Mouse (Mus musculus): ENCODE results near the gene Prickle3. TPM values are rescaled to one million over a fixed set of nuclear protein-coding genes. Genes with fewer than 3 reads are reported as not detected.

The Prickle3 gene
- polyA plus RNA-seq, 1 experiment from 2014 or later = 11.1 TPM

DNA sequence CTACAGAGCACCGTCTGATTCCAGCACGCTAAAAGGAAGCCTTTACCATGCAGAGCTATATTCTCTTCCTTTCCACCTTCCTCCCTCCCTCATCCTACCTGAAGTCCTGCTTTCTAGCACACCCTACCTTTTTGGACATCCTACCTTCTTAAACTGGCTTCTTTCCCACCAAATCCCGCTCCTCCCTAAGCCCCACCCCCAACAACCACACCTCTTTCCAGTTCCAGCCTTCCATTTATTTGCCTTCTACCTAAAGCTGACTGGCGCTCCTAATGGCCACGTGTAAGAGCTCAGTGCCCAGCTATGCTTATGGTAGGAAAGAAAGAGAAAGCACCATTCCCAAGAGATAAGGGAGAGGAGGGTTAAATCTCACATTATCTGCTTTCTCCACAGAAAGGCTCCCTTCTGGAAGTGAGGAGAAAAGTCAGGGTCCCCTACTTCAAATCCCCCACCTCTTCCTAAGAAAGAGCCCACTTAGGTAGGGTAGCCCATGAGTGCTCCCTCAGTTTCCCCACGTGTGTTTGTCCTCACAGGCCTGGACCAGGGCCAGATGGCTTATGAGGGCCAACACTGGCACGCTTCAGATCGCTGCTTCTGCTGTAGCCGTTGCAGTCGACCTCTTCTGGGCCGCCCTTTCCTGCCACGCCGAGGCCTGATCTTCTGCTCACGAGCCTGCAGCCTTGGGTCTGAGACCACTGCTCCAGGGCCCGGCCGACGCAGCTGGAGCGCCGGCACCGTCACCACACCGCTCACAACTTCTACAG lies 8.9 kb downstream of the Prickle3 start:
- ATAC-seq (ENCODE audit: insufficient read depth, low FRiP score) = no peak
- H3K9ac ChIP-seq (ENCODE audit: low read length) = no peak overlapping the region
- no peaks in the 10 kb centered on the region for H3K27me3 ChIP-seq (ENCODE audit: control insufficient read depth, insufficient read depth, low read length)
- no peak overlapping the region for H3K4me2 ChIP-seq (ENCODE audit: low read depth, low read length)
- peaks cover 3% of the 10 kb centered on the region; the same call in 1 of the 2 replicates for H3K36me3 ChIP-seq (ENCODE audit: control insufficient read depth, insufficient read depth, low read length)
- 70% methylated on average over 21 of the region's 21 CpGs for WGBS
- H3K9me3 ChIP-seq (replicated peaks; ENCODE audit: control insufficient read depth, low read length) = no peaks in the 10 kb centered on the region
- no peaks in the 10 kb centered on the region for H3K4me1 ChIP-seq (ENCODE audit: control insufficient read depth, insufficient read depth, low read length)
- no peak overlapping the region for H3K27ac ChIP-seq (ENCODE audit: low read length)
- H3K4me3 ChIP-seq (replicated peaks; ENCODE audit: low read length) = no peak overlapping the region

DNA sequence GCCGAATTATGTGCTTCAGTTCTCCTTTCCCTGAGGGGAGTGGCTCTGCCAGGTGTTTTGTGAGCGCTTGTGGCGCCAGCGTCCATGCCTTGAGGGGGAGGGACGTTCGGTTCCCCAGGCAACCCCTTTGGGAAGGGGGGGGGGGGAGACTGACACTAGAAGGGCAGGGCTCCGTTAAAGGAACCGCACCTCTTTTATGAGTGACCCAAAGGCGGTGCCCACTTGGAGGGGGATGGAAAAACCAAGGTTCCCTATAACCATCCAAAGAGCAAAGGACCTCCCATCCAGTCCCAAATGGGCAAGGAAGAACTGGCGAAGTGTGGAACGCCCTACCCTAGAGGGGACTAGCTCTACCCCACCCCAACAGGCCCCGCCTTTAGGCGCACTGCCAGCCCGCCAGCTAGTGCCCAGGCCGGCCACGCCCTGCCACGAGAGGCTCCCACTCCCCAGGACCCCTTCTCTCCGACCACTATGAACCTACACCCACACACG lies 13.4 kb downstream of the Prickle3 start:
- Histone ChIP-seq H3K9ac (ENCODE audit: low read length) (peak overlapping the region; percentile 79), H3K4me3 (replicated peaks; ENCODE audit: low read length) (peak overlapping the region; percentile 61), H3K9me3 (replicated peaks; ENCODE audit: control insufficient read depth, low read length) (no peaks in the 10 kb centered on the region), H3K4me1 (ENCODE audit: control insufficient read depth, insufficient read depth, low read length) (peaks cover 5% of the 10 kb centered on the region; the same call in 1 of the 2 replicates), H3K27me3 (ENCODE audit: control insufficient read depth, insufficient read depth, low read length) (no peaks in the 10 kb centered on the region), H3K4me2 (ENCODE audit: low read depth, low read length) (peak overlapping the region; percentile 53), H3K27ac (ENCODE audit: low read length) (peak overlapping the region; percentile 92), H3K36me3 (ENCODE audit: control insufficient read depth, insufficient read depth, low read length) (no peaks in the 10 kb centered on the region; the same call in 1 of the 2 replicates)
- peak; percentile 83 for ATAC-seq (ENCODE audit: insufficient read depth, low FRiP score)
- WGBS = 9% methylated on average over 13 of the region's 19 CpGs

DNA sequence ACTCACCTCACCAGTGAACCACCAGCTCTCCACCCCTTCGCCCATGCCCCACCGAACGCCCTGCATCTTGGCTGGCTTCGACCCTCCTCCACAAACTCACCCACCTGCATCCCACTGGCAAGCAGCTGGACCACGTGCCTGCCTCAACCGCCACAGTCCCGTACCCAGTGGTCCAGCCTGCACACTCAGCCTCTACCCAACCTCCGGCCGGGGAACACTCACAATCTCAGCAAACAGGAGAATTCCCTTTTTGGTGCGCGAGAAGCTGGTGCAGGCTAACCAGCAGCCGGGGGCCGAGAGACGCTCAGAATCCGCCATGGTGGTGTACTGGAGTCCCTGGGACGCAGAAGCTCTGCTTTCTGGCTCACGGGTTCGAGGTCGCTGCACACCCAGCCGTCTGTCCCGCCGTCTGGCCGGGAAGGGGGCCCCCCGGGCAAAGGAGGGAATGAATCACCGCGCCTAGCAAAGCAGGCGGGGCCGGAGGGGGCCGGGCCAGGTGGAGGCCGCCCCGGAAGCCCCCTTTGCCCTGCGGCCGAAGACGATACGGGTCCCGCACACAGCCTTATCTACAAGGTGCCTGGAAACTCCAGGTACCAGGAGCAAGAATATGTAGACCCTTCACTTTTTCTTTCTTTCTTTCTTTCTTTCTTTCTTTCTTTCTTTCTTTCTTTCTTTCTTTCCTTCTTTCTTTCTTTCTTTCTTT lies 14.0 kb downstream of the Prickle3 start, which contains the start of gene Plp2:
TSS of gene Plp2 (minus strand) at position 470 of the 703 bp plus-strand sequence.
- Histone ChIP-seq H3K4me3 (replicated peaks; ENCODE audit: low read length) (peak within 1 kb of the TSS; percentile 61), H3K9ac (ENCODE audit: low read length) (peak within 1 kb of the TSS; percentile 79), H3K36me3 (ENCODE audit: control insufficient read depth, insufficient read depth, low read length) (no peaks in the 10 kb centered on the region; the same call in 1 of the 2 replicates), H3K4me2 (ENCODE audit: low read depth, low read length) (peak within 1 kb of the TSS; percentile 53), H3K4me1 (ENCODE audit: control insufficient read depth, insufficient read depth, low read length) (peaks cover 5% of the 10 kb centered on the region; the same call in 1 of the 2 replicates), H3K9me3 (replicated peaks; ENCODE audit: control insufficient read depth, low read length) (no peaks in the 10 kb centered on the region), H3K27ac (ENCODE audit: low read length) (peak within 1 kb of the TSS; percentile 92), H3K27me3 (ENCODE audit: control insufficient read depth, insufficient read depth, low read length) (no peaks in the 10 kb centered on the region)
- peak; percentile 45 for ATAC-seq (ENCODE audit: insufficient read depth, low FRiP score)
- WGBS = 13% methylated on average over 34 of the region's 36 CpGs

DNA sequence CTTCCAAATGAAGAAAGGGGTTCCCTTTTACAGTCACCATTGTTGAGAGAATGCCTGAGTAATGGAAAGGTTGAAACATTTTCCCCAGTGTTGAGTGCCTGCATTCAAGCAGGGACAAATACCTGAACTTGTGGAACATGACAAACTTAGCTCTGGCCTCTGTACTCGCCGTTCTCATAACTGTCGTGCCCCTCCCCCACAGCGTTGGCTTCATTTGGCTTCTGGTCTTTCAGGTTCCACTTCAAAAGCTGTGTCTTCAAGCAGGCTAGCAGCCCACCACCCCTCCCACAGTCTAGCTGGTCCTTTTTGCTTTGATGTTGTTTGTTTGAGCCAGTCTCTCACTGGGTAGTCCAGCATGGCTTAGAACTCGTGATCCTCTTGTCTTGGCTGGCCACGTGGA lies 15.7 kb downstream of the Prickle3 start:
- H3K9me3 ChIP-seq (replicated peaks; ENCODE audit: control insufficient read depth, low read length) = no peaks in the 10 kb centered on the region
- peaks cover 5% of the 10 kb centered on the region; the same call in 1 of the 2 replicates for H3K4me1 ChIP-seq (ENCODE audit: control insufficient read depth, insufficient read depth, low read length)
- H3K4me2 ChIP-seq (ENCODE audit: low read depth, low read length) = no peak overlapping the region
- 40% methylated on average over 6 of the region's 6 CpGs for WGBS
- H3K9ac ChIP-seq (ENCODE audit: low read length) = no peak overlapping the region
- peak overlapping the region; percentile 94; the same call in 1 of the 2 replicates for H3K27ac ChIP-seq (ENCODE audit: low read length)
- H3K4me3 ChIP-seq (replicated peaks; ENCODE audit: low read length) = no peak overlapping the region
- no peaks in the 10 kb centered on the region for H3K27me3 ChIP-seq (ENCODE audit: control insufficient read depth, insufficient read depth, low read length)
- no peaks in the 10 kb centered on the region for H3K36me3 ChIP-seq (ENCODE audit: control insufficient read depth, insufficient read depth, low read length)
- ATAC-seq (ENCODE audit: insufficient read depth, low FRiP score) = no peak

DNA sequence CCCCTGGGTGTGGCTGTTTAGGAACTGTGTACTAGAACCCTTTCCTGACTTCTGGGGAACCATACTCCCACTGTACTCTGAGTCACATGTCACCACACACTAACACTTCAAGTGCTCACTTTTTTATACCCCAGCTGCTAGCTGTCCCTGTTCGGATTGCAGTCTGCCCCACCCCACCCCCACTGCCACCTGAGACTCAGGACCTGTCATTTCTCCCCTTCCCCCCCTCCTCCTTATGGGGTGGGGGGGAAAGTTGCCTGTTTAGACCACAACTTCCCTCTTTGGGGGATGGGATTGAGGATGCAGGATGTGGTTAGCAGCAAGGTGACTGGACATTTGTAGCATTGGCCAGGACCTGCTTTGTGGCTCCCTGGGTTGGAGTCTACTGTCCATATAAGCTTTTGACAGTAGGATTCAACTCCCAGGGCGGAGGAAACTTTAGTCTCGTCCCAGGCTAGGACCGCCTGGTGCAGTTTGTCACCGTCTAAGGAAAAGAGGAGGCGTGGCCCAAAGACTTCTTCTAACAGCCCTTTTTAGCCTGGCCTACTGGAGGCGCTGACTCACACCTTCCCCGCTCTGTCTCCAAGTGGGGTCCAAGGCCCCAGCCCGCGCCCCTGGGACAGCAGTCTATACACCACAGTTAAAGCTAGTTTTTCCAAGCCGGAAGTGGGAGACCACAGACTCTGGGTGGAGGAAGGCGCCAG lies 16.7 kb downstream of the Prickle3 start:
- peak; percentile 8; the same call in 1 of the 2 replicates for ATAC-seq (ENCODE audit: insufficient read depth, low FRiP score)
- Histone ChIP-seq H3K27ac (ENCODE audit: low read length) (peak overlapping the region; percentile 94), H3K4me2 (ENCODE audit: low read depth, low read length) (peak overlapping the region; percentile 55), H3K27me3 (ENCODE audit: control insufficient read depth, insufficient read depth, low read length) (no peaks in the 10 kb centered on the region), H3K36me3 (ENCODE audit: control insufficient read depth, insufficient read depth, low read length) (no peaks in the 10 kb centered on the region), H3K9me3 (replicated peaks; ENCODE audit: control insufficient read depth, low read length) (no peaks in the 10 kb centered on the region), H3K9ac (ENCODE audit: low read length) (peak overlapping the region; percentile 61), H3K4me1 (ENCODE audit: control insufficient read depth, insufficient read depth, low read length) (peaks cover 5% of the 10 kb centered on the region; the same call in 1 of the 2 replicates), H3K4me3 (replicated peaks; ENCODE audit: low read length) (peak overlapping the region; percentile 39)
- WGBS = 24% methylated on average over 12 of the region's 12 CpGs

DNA sequence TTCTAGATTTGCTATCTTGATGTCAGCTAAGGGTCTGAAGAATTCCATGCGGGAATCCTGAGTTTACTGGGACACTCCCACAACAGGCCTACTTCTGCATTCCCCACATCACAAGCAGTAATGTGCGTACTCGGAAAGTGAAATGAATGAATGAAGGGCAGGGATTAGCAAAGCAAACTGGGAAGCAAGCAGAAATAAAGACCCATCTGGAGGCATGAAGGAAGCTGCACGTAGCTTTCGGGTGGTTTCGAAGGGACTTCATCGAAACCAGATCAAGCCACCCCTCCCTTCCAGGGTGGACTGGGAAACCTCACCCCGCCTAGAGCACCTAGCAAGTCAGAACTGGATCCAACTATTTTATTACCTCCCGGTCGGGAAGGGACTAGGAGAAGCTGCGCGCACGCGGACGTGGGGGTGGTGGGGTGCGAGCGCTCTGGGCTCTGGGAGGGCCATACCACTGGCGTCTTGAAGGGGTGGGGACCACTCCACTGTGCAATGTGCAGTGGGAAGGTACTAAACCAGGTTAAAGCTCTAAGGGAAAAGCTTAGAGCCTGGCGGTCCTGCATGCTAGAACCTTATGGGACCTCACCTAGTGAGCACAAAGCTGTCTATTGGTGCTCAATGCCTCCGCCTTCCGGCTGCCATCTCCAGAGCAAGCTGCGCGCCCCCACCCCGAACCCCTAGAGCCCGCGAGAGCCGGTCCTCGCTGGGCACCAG lies 17.4 kb downstream of the Prickle3 start:
- peaks cover 5% of the 10 kb centered on the region; the same call in 1 of the 2 replicates for H3K4me1 ChIP-seq (ENCODE audit: control insufficient read depth, insufficient read depth, low read length)
- peak overlapping the region; percentile 61 for H3K9ac ChIP-seq (ENCODE audit: low read length)
- 18% methylated on average over 28 of the region's 28 CpGs for WGBS
- H3K4me3 ChIP-seq (replicated peaks; ENCODE audit: low read length) = peak overlapping the region; percentile 39
- no peaks in the 10 kb centered on the region for H3K27me3 ChIP-seq (ENCODE audit: control insufficient read depth, insufficient read depth, low read length)
- H3K27ac ChIP-seq (ENCODE audit: low read length) = peak overlapping the region; percentile 94
- H3K9me3 ChIP-seq (replicated peaks; ENCODE audit: control insufficient read depth, low read length) = no peaks in the 10 kb centered on the region
- no peaks in the 10 kb centered on the region for H3K36me3 ChIP-seq (ENCODE audit: control insufficient read depth, insufficient read depth, low read length)
- ATAC-seq (ENCODE audit: insufficient read depth, low FRiP score) = peak; percentile 38; the same call in 1 of the 2 replicates
- H3K4me2 ChIP-seq (ENCODE audit: low read depth, low read length) = peak overlapping the region; percentile 55

DNA sequence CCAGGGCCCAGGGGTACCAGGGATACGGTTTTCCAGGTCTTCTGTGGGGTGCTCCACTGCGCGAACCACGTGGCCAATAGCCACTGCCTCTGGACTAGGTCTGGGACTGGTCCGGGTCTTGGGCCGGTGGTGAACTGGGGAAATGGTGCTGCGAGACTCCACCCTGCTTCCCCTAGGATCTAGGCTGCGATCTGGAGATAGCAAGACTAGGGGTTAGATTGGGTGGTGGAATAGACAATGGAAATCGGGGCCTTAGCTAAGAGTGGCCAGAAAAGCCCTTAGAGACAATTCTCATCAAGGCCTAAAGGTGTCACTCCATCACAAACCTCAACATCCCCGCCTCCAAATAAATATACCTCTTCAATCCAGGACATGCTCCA lies 17.9 kb downstream of the Prickle3 start:
- peak overlapping the region; percentile 61 for H3K9ac ChIP-seq (ENCODE audit: low read length)
- H3K4me3 ChIP-seq (replicated peaks; ENCODE audit: low read length) = peak overlapping the region; percentile 39
- no peaks in the 10 kb centered on the region for H3K9me3 ChIP-seq (replicated peaks; ENCODE audit: control insufficient read depth, low read length)
- H3K4me2 ChIP-seq (ENCODE audit: low read depth, low read length) = peak overlapping the region; percentile 55
- H3K4me1 ChIP-seq (ENCODE audit: control insufficient read depth, insufficient read depth, low read length) = peaks cover 5% of the 10 kb centered on the region; the same call in 1 of the 2 replicates
- H3K36me3 ChIP-seq (ENCODE audit: control insufficient read depth, insufficient read depth, low read length) = no peaks in the 10 kb centered on the region
- 29% methylated on average over 10 of the region's 10 CpGs for WGBS
- no peak for ATAC-seq (ENCODE audit: insufficient read depth, low FRiP score)
- peak overlapping the region; percentile 94 for H3K27ac ChIP-seq (ENCODE audit: low read length)
- no peaks in the 10 kb centered on the region for H3K27me3 ChIP-seq (ENCODE audit: control insufficient read depth, insufficient read depth, low read length)

DNA sequence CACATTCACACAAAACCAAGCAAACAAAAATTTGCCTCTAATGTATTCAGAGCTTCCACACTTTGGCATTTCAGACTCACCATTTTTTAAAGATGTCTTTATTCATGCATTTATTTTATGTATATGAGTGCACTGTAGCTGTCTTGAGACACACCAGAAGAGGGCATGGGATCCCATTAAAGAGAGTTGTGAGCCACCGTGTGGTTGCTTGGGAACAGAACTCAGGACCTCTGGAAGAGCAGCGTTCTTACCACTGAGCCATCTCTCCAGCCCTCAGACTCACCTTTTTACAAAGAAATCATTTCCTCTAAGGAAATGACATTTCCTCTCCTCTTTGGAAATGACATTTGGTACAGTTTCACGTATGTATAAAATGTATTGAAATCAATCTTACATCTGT lies 21.9 kb downstream of the Prickle3 start:
- no peak overlapping the region for H3K4me2 ChIP-seq (ENCODE audit: low read depth, low read length)
- peaks cover 2% of the 10 kb centered on the region; the same call in 1 of the 2 replicates for H3K4me1 ChIP-seq (ENCODE audit: control insufficient read depth, insufficient read depth, low read length)
- no peak overlapping the region for H3K9ac ChIP-seq (ENCODE audit: low read length)
- WGBS = 36% methylated on average over 3 of the region's 3 CpGs
- H3K27me3 ChIP-seq (ENCODE audit: control insufficient read depth, insufficient read depth, low read length) = no peaks in the 10 kb centered on the region
- H3K4me3 ChIP-seq (replicated peaks; ENCODE audit: low read length) = no peak overlapping the region
- ATAC-seq (ENCODE audit: insufficient read depth, low FRiP score) = no peak
- H3K36me3 ChIP-seq (ENCODE audit: control insufficient read depth, insufficient read depth, low read length) = no peaks in the 10 kb centered on the region
- H3K9me3 ChIP-seq (replicated peaks; ENCODE audit: control insufficient read depth, low read length) = no peaks in the 10 kb centered on the region
- no peak overlapping the region for H3K27ac ChIP-seq (ENCODE audit: low read length)

All from stomach, embryonic 16.5 days (tissue).